Mouse (Mus musculus): Measurements from ENCODE around the gene Dcaf17. TPM values are rescaled to one million over a fixed set of nuclear protein-coding genes. Genes with fewer than 3 reads are reported as not detected.

The Dcaf17 gene
- 1 to 10 TPM in 1 of 2 experiments, under 1 TPM in 1; 0.37 to 1.5 TPM for polyA plus RNA-seq (2012; fragmentation: generic; extraction: Trizol)

DNA sequence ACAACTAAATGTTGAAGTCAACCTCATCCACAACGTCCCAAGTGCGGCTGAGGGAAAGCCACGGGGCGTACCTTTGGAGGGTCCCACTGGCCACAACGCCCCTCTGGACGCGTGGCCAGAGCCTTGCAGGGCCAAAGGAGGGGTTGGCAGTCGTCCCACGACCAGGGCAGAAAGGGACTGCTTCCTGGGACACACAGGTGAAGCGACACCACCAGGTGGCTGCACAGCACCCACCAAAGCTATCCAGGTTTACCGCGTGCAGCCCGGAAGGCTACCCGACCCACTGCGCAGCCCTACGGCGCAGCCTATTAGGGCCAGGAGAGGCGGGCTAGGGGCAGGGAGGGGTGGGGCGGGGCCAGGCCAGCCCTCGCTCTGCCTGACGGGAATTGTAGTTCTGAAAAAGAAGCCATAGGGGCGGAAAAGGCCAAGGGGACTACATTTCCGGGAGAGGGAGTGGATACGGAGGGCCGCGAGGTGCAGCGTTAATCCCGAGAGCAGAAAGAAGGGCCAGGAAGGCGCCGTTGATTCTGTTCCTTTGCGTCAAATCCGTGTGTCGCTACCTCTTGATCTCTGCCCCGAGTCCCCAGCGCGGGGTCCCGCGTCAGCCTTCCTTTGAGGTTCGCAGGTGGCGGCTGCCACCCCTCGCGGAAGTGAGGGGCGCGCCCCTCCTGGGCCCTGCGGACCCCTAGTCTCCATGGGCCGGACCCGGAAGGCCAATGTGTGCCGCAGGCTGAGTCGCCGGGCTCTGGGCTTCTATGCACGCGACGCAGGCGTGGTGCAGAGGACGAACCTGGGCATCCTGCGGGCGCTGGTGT, at the start of gene Dcaf17, which contains the start of gene Mettl8:
Dcaf17 (plus strand) TSS at position 29 of the 815 bp plus-strand sequence.
Mettl8 (minus strand) TSS at position 284 of the 815 bp plus-strand sequence.

DNA sequence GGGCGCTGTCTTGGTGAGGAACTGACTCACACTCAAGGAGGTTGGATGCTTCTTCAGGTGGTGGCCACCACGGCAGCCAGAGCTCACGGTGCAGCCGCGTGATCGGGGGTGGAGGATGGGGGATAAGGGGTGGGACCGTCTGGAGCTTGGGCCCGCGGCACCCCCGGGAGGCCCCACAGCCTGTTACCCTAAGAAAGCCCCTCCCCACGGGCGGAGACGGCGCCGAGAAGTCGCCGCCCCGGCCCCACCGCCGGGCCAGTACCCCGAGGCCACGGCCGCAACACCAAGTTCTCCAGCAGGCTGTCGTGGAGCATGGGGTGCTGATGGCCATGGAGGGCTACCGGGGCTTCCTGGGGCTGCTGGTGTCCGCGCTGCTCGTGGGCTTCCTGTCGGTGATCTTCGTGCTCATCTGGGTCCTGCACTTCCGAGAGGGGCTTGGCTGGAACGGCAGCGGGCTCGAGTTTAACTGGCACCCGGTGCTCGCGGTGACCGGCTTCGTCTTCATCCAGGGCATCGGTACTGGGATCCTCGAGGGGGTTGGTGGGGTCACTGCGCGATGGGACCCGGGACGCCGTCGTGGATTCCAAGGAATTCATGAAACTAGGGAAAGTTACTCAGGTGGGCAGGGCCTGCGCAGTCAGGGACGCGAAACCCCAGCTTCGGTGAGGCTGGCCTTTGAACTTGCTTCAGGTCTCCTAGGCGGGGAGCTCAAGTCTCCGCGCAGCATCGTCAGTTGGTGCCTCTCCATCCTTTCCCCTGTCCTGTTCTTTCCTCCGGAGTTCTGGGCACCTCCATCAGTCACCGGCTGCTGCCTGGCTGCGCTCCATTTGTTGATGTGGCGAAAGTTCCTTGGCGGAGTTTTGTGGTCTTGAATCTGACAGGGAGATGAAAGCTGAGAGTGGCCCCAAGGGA, 62.9 kb downstream of the Dcaf17 start, which contains the start of gene Cybrd1:
Cybrd1 (plus strand) TSS at position 127 of the 912 bp plus-strand sequence.

Other genes with a start within 250 kb of the Dcaf17 start
- gene Tlk1, start 229.6 kb upstream of the Dcaf17 start, polyA plus RNA-seq (2012; fragmentation: generic; extraction: Trizol) = 1 to 10 TPM in 1 of 2 experiments, under 1 TPM in 1; 0.57 to 5.8 TPM
- gene Mettl8, start 255 bp downstream of the Dcaf17 start, polyA plus RNA-seq (2012; fragmentation: generic; extraction: Trizol) = 1 to 10 TPM; 2.1 to 5.5 TPM
- under 1 TPM in 1 of 2 experiments, not detected in 1; 0.01 TPM for gene Cybrd1, start 62.6 kb downstream of the Dcaf17 start, polyA plus RNA-seq (2012; fragmentation: generic; extraction: Trizol)
- 10 to 100 TPM; 23.0 to 55.1 TPM for gene Dync1i2, start 156.4 kb downstream of the Dcaf17 start, polyA plus RNA-seq (2012; fragmentation: generic; extraction: Trizol)